Mouse (Mus musculus) cerebellum, adult 9-10 months (tissue): ENCODE data around the gene Tada2a.

Experiments
- DNase-seq: peaks from one replicate; pipeline ENCODE4 v3.0.0; 2022

The Tada2a gene

GRCm38 (mm10) chr11:84061881-84062280, 67.5 kb downstream of the Tada2a start:
- peak; percentile 9 for DNase-seq

- DNase-seq: no peak
Measured at GRCm38 (mm10) chr11:84060635-84061034, 68.8 kb downstream of the Tada2a start.

- DNase-seq: peak; percentile 2
Measured at GRCm38 (mm10) chr11:84059784-84060183, 69.6 kb downstream of the Tada2a start.

GRCm38 (mm10) chr11:84057418-84057817, 72.0 kb downstream of the Tada2a start:
- DNase-seq: no peak

- peak; percentile 96 for DNase-seq
Measured at GRCm38 (mm10) chr11:84053524-84054163, 75.8 kb downstream of the Tada2a start.

GRCm38 (mm10) chr11:84053055-84053454, 76.3 kb downstream of the Tada2a start:
- no peak for DNase-seq

- no peak for DNase-seq
Measured at GRCm38 (mm10) chr11:84048411-84048810, 81.0 kb downstream of the Tada2a start.

- DNase-seq: no peak
Measured at GRCm38 (mm10) chr11:84047270-84047669, 82.1 kb downstream of the Tada2a start.

- no peak for DNase-seq
Measured at GRCm38 (mm10) chr11:84044988-84045387, 84.4 kb downstream of the Tada2a start.

- no peak for DNase-seq
Measured at GRCm38 (mm10) chr11:84042808-84043762, 86.3 kb downstream of the Tada2a start.

GRCm38 (mm10) chr11:84040621-84041020, 88.8 kb downstream of the Tada2a start:
- DNase-seq: no peak

- no peak for DNase-seq
Measured at GRCm38 (mm10) chr11:84033671-84034070, 95.7 kb downstream of the Tada2a start.

GRCm38 (mm10) chr11:84032559-84032958, 96.8 kb downstream of the Tada2a start:
- no peak for DNase-seq

GRCm38 (mm10) chr11:84031971-84032370, 97.4 kb downstream of the Tada2a start:
- no peak for DNase-seq
